Mouse (Mus musculus): ENCODE data around the gene Polr2g. TPM values are rescaled to one million over a fixed set of nuclear protein-coding genes. Genes with fewer than 3 reads are reported as not detected.
A peak's percentile ranks its signal among the peaks of the same experiment; 100 is the strongest.
"Not testable (repeated sequence)": the region's sequence is repeated elsewhere in the genome, so short reads cannot be mapped to it uniquely, and the experiment has no call there.

The Polr2g gene
- 10 to 100 TPM; 52.1 to 60.7 (median 55.4) TPM for total RNA-seq (2022)

DNA sequence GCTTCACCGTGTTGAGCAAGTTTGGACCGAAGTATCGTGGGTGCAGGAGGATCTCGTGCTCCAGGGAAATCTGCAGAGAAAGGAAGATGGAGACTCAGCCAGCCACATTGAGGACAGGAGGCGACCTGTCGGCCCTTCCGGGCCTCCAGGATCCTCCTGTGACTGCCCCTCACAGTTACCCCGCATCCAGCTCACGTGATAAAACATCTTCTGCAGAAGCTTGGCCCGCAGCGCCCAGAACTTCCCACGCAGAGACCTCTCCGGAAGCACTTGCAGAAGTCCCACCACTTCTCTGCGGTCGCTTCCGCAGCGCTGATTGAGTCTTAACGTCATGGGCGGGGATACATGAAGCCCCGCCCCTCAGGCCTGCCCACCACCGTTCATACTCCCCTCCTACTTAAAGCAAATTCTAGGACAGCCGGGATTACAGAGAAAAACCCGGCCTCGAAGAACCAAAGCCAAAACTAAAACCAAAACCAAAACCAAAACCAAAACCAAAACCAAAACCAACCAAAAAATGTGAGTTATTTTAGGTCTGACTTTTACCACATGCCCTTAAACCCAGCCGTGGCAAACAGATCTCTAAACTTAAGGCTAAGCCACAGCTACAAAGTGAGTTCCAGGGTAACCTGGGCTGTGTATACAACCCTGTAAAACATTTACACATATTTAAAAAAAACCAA is at the start of gene Polr2g:
Gene Polr2g, minus strand, starts transcription at position 314 of the 683 bp plus-strand sequence.
- peak; percentile 91 for DNase-seq (ENCODE audit: low spot score)

- DNase-seq (ENCODE audit: low spot score) = peak; percentile 81
These were observed 46.2 kb upstream of the Polr2g start for GRCm38 (mm10) chr19:8844371-8845129.

- DNase-seq (ENCODE audit: low spot score) = no peak
These were observed 44.6 kb upstream of the Polr2g start for GRCm38 (mm10) chr19:8842961-8843360.

DNA sequence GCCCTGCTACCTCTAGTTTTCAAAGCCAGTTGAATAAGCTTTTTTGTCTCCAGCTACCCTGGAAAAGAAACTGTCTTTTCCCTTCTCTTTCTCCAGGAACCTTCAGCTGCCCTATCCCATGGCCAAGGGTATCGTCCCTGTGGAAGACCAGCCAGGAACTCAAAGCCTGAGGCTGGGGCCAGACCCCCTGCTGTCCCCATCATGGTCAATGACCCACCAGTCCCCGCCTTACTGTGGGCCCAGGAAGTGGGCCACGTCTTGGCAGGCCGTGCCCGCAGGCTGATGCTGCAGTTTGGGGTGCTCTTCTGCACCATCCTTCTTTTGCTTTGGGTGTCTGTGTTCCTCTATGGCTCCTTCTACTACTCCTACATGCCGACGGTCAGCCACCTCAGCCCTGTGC is 42.6 kb upstream of the Polr2g start:
- no peak for DNase-seq (ENCODE audit: low spot score)

- DNase-seq (ENCODE audit: low spot score) = peak; percentile 67
These were observed 41.8 kb upstream of the Polr2g start for GRCm38 (mm10) chr19:8839908-8840791.

GRCm38 (mm10) chr19:8839103-8839907 is 40.9 kb upstream of the Polr2g start, which contains the start of gene Gng3:
Gng3 (minus strand) TSS chr19:8839194.
- DNase-seq (ENCODE audit: low spot score) = no peak

DNA sequence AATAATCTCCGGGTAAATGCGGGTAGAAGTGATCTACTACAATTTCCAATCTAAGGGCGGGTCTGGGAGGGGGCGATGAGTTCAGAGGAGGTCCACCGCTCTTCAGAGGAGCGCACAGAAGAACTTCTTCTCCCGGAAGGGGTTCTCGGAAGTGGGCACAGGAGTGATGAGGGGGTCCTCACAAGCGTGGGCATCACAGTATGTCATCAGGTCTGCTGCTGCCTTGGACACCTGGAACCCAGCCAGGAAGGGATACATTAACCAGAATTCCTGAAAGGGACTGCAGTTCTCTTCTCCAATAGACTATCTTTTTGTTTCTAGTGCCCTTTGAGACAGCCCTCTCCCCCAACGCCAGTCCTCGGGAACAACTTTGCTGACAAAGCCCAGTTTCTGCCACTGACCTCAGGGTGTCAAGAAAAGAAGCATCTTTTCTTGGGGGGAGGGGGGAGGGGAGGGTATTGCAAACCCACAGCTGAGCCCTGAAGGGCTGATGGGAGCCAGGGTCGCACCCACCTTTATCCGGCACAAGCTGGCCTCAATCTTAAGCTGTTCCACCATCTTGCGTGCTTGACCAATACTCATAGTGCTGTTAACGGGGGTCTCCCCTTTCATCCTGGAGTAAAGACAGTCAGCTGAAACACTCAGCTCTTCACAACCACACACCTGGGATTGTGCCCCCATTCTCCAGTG is 39.8 kb upstream of the Polr2g start:
- DNase-seq (ENCODE audit: low spot score) = no peak

DNA sequence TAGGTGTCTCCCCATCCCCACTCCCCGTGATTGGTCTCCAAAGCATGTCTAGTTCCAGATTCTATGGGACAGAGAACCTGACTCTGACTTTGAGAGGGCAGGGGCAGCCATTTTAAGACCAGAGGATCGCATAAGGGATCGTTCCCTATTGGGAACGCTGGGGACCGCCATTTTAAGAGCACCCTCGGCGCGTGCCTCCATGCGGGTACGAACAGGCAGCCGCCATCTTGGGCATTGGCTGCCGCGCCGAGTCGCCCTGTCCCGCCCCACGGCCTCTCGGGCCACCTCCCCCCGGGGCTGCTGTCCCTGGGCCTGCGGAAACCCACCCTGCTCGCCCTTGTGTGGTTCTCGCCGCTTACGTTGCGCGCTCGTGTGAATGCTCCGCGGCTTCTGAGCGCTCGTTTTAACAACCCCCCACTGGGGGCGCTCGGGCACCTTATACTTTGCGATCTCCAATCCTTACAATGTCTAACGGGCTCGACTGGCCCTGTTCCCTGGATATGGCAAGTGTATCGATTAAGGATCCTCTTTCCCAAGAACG is 38.9 kb upstream of the Polr2g start, which contains the start of gene Bscl2:
Gene Bscl2, plus strand, starts transcription at position 217 of the 541 bp plus-strand sequence.
- DNase-seq (ENCODE audit: low spot score) = peak; percentile 79

GRCm38 (mm10) chr19:8836327-8836726 is 38.0 kb upstream of the Polr2g start:
- not testable (repeated sequence) for DNase-seq (ENCODE audit: low spot score)

DNA sequence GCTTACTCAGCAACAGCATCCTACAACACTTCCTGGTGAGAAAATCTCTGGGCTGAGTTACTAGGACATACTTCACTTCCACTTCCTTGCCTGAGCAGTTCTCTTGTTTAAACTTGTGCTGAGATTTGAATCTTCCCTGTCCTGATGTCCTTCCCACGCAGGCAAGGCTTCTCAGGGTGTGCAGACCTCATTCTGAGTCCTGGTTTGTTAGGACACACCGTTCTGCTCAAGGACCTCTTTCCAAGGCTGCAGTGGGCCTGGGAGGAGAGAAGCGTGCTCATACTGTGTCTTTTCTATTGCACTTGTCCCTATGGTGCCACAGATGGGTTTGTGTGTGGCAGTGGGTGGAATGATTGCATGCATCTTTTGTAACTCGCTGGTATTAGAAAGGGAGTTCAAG is 34.6 kb upstream of the Polr2g start:
- DNase-seq (ENCODE audit: low spot score) = no peak

- DNase-seq (ENCODE audit: low spot score) = no peak
These were observed 32.9 kb upstream of the Polr2g start for GRCm38 (mm10) chr19:8831262-8831661.

GRCm38 (mm10) chr19:8830664-8831063 is 32.3 kb upstream of the Polr2g start:
- DNase-seq (ENCODE audit: low spot score) = no peak

DNA sequence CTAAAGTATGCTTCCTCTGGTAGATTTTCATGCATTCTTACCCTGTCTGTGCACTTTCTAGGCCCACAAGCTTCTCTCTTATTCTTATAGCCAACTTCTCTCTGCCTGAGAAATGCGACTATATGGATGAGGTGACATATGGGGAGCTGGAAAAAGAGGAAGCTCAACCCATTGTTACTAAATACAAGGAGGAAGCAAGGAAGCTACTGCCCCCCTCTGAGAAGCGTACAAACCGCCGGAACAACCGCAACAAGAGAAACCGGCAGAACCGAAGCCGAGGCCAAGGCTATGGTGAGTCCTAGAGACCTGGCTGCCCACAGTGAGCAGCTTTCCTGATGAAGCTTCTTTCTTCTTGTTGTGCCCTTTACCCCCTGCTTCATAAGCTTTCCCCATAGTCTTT is 31.3 kb upstream of the Polr2g start, which contains the start of gene AC129217.1:
Gene AC129217.1, plus strand, starts transcription at position 114 of the 400 bp plus-strand sequence.
- no peak for DNase-seq (ENCODE audit: low spot score)

DNA sequence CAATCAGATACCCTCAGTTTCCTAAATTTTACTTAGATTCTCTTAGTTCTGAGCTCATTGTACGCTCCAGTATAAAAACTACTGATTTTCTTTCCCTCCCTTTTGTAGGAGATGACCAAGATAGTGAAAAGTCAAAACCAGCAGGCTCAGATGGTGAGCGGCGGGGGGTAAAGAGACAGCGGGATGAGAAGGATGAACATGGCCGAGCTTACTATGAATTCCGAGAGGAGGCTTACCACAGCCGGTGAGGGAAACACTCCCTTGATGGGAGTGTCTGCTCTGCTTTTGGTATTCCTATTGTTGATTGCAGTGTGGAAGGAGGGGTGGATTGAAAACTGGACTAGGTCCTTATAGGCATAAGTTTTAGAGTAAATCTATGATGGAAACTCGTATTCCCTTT is 24.3 kb upstream of the Polr2g start:
- DNase-seq (ENCODE audit: low spot score) = no peak

DNA sequence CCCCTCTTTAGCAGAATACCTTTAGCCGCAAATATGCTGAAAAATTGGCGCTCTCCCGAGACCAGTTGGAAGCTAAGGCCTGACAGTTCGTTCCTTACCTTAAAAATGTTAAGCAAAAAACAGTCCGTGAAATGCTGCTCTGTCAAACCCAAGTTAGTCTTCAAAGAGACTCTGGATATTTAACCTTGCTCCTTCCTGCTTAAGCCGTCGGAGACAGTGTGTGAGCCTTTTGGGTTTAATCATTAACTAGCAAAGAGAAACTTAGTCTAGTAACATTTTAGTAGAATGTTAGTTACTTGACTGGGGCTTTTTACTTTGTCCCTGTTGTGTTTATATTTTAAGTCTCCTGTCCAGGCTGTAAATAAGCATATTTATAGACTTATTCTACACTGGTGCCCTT is 22.8 kb upstream of the Polr2g start:
- no peak for DNase-seq (ENCODE audit: low spot score)

- DNase-seq (ENCODE audit: low spot score) = no peak
These were observed 22.1 kb upstream of the Polr2g start for GRCm38 (mm10) chr19:8820424-8820956.

DNA sequence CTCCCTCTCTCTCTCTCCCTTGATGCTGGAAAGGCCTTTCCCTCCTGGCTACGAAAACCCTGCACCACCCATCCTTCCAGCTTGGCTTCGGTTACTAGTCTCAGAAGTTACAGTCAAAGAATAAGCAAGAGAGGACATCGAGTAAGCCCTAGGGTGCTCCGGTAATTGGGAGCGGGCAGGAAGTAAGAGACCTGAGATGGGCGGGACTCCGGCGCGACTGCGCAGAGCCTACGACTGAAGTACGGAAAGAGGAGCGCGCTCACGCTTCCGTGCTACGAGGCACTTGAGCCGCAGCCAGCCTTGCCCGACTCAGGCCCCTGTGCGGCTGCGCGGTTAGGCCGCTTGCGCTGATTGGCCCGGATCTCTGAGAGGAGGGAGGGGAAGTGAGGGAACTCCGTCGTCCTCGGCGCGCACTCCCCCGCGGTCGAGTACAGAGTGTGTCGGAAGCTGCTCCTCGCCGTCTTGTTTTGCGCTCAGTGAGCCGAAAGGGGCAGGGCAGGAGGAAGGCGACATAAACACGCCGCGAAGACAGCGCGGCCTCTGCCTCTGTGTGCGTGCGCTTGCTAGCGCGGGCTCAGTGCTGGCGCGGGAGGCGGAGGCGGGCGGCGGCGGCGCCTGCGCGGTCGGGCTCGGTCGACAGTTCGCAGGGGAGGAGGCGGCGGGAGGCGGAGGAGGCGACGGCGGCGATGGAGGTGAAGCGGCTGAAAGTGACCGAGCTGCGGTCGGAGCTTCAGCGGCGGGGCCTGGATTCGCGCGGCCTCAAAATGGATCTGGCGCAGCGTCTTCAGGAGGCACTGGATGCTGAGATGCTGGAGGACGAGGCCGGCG is 21.4 kb upstream of the Polr2g start, which contains the start of gene Hnrnpul2:
Gene Hnrnpul2, plus strand, starts transcription at position 415 of the 828 bp plus-strand sequence.
- peak; percentile 98 for DNase-seq (ENCODE audit: low spot score)

DNA sequence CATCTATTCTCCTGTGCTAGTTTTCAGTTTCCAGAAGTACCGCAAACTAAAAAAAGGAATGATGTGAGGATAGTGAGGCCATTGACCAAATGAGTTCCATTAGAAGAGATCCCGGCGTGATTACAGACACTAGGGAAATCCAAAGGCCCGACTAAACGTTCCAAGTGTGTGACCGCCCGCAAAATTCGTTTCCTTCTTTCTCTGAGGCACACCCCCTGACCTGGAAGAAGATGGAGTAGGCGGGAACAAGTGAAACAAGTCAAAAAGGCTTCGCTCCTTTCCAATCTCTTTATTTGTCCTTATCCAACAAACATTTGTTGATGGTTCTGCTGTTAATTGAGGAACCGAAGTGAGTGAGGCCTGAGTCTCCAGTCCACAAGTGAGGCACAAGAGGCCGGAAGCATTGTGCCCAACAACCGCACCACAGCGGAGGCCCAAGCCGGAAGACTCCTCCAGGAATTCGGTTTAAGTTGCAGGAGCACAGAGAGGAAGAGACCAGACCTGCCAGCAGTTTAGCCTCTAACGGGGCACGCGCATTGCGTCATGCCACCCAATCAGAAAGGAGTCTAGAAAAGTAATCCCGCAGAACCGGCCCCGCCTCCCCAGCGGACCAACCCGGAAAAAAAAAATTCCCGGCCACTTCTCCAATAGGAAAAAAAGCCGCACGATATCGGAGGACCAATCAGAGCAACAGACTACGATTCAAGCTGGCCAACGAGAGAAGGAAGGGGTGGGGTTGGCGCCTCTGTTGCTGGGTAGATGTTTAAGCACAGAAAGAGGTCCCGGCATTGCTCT is 20.6 kb upstream of the Polr2g start, which contains the start of gene Ttc9c:
Gene Ttc9c, minus strand, starts transcription at position 533 of the 795 bp plus-strand sequence.
- DNase-seq (ENCODE audit: low spot score) = peak; percentile 98
